Mouse (Mus musculus) bone marrow macrophage, adult 2 months (primary cell): Measurements from ENCODE around the gene Car5b.

ENCODE experiments used
- CTCF ChIP-seq: IDR thresholded peaks from 2 replicates; pipeline ENCODE4 v1.5.1; 2012; ENCODE audit warnings: low read depth, mild to moderate bottlenecking, low read length, moderate library complexity
- POLR2A ChIP-seq: IDR thresholded peaks from 2 replicates; pipeline ENCODE4 v1.6.1; 2012; ENCODE audit warnings: mild to moderate bottlenecking, low read depth, low read length, borderline replicate concordance

- TF ChIP-seq CTCF (no peak), POLR2A (no peak)
Measured at GRCm38 (mm10) chrX:164014956-164015355, 12.8 kb downstream of the Car5b start.
